Mouse (Mus musculus) forebrain, embryonic 14.5 days (tissue): Measurements from ENCODE around the gene Abr. TPM values are rescaled to one million over a fixed set of nuclear protein-coding genes. Genes with fewer than 3 reads are reported as not detected.

Experiments
- ATAC-seq: fragments of 200-750 bp; cut with Nextera tagmentation; 2 replicates; pipeline ENCODE4 v1.8.0; 2017; ENCODE audit warnings: mild to moderate bottlenecking, moderate library complexity
- DNase-seq: peaks from one replicate; pipeline ENCODE4 v3.0.0-alpha.2; 2015; ENCODE audit warnings: low spot score
- H3K27ac ChIP-seq: fragments of 300-500 bp; sonication (generic); 2 replicates; pipeline ENCODE4 v1.5.1; 2014; ENCODE audit warnings: low read depth, mild to moderate bottlenecking, control low read depth, low read length, moderate library complexity
- H3K27me3 ChIP-seq: fragments of 300-500 bp; sonication (generic); replicated peaks from 2 replicates; pipeline ENCODE4 v1.6.1; 2014; ENCODE audit warnings: low read length, control low read depth, mixed read lengths; ENCODE audit not compliant: control insufficient read depth, insufficient read depth
- H3K36me3 ChIP-seq: fragments of 300-500 bp; sonication (generic); 2 replicates; pipeline ENCODE4 v1.6.1; 2014; ENCODE audit warnings: low read length, control low read depth; ENCODE audit not compliant: control insufficient read depth, insufficient read depth
- H3K4me1 ChIP-seq: fragments of 300-500 bp; sonication (generic); 2 replicates; pipeline ENCODE4 v1.6.1; 2014; ENCODE audit warnings: antibody characterized with exemption, low read length, control low read depth; ENCODE audit not compliant: control insufficient read depth, insufficient read depth
- H3K4me2 ChIP-seq: fragments of 300-500 bp; sonication (generic); 2 replicates; pipeline ENCODE4 v1.6.1; 2014; ENCODE audit warnings: mild to moderate bottlenecking, control low read depth, low read length
- H3K4me3 ChIP-seq: fragments of 300-500 bp; sonication (generic); 2 replicates; pipeline ENCODE4 v1.5.1; 2014; ENCODE audit warnings: low read depth, low read length, control low read depth
- H3K9ac ChIP-seq: fragments of 300-500 bp; sonication (generic); 2 replicates; pipeline ENCODE4 v1.6.1; 2014; ENCODE audit warnings: mild to moderate bottlenecking, low read length, control low read depth, moderate library complexity
- H3K9me3 ChIP-seq: fragments of 300-500 bp; sonication (generic); replicated peaks from 2 replicates; pipeline ENCODE4 v1.6.1; 2016; ENCODE audit warnings: low read length, control low read depth, mixed read lengths; ENCODE audit not compliant: control insufficient read depth
- WGBS: fragments of 180-500 bp; shearing (Covaris S2); extraction: QIAGEN DNeasy Blood & Tissue Kit; methylation state at CpG from one replicate; pipeline ENCODE4 v1.1.7; 2014; 5-methylcytosine and 5-hydroxymethylcytosine counted together
- polyA plus RNA-seq: library from polyadenylated mRNA; unstranded; fragments of >200 nt; fragmentation: Nextera tagmentation; extraction: Ambion mirVana; gene quantifications from 2 replicates; pipeline ENCODE4 v1.2.1, GENCODE M21; 2014

The Abr gene
- polyA plus RNA-seq, 1 experiment from 2014 or later = 88.8 TPM

- ATAC-seq = no peak
Measured at GRCm38 (mm10) chr11:76650862-76651560, 28.9 kb upstream of the Abr start.

GRCm38 (mm10) chr11:76647500-76647899 is 25.4 kb upstream of the Abr start:
- WGBS = 6% methylated on average over 9 of the region's 9 CpGs
- H3K27ac ChIP-seq = peak overlapping the region; percentile 72
- H3K36me3 ChIP-seq = no peaks in the 10 kb centered on the region
- peaks cover 15% of the 10 kb centered on the region for H3K4me1 ChIP-seq
- ATAC-seq = peak; percentile 52
- peaks cover 18% of the 10 kb centered on the region; the same call in 1 of the 2 replicates for H3K27me3 ChIP-seq
- H3K9me3 ChIP-seq = no peaks in the 10 kb centered on the region
- no peak overlapping the region for H3K9ac ChIP-seq
- no peak overlapping the region for H3K4me3 ChIP-seq
- DNase-seq = peak; percentile 85
- peak overlapping the region; percentile 42 for H3K4me2 ChIP-seq

More at GRCm38 (mm10) chr11:76650862-76651560, 28.9 kb upstream of the Abr start:
- DNase-seq = no peak
- Histone ChIP-seq H3K4me1 (peaks cover 9% of the 10 kb centered on the region), H3K4me2 (no peak overlapping the region), H3K27ac (no peak overlapping the region), H3K4me3 (no peak overlapping the region), H3K9me3 (no peaks in the 10 kb centered on the region), H3K27me3 (peaks cover 6% of the 10 kb centered on the region; the same call in 1 of the 2 replicates), H3K36me3 (no peaks in the 10 kb centered on the region), H3K9ac (no peak overlapping the region)
- 61% methylated on average over 14 of the region's 14 CpGs for WGBS

GRCm38 (mm10) chr11:76647062-76647461 is 24.9 kb upstream of the Abr start:
- ATAC-seq (peak; percentile 82), DNase-seq (peak; percentile 93)
- H3K4me2 ChIP-seq = peak overlapping the region; percentile 42
- under 1% methylated on average over 7 of the region's 7 CpGs for WGBS
- peaks cover 15% of the 10 kb centered on the region for H3K4me1 ChIP-seq
- no peaks in the 10 kb centered on the region for H3K36me3 ChIP-seq
- no peak overlapping the region for H3K9ac ChIP-seq
- no peaks in the 10 kb centered on the region for H3K9me3 ChIP-seq
- peaks cover 18% of the 10 kb centered on the region; the same call in 1 of the 2 replicates for H3K27me3 ChIP-seq
- no peak overlapping the region for H3K4me3 ChIP-seq
- H3K27ac ChIP-seq = peak overlapping the region; percentile 72

- DNase-seq (peak; percentile 92), ATAC-seq (peak; percentile 78)
- H3K4me3 ChIP-seq = peak overlapping the region; percentile 5; the same call in 1 of the 2 replicates
- peak overlapping the region; percentile 5; the same call in 1 of the 2 replicates for H3K9ac ChIP-seq
- H3K36me3 ChIP-seq = no peaks in the 10 kb centered on the region
- no peak overlapping the region for H3K27ac ChIP-seq
- H3K9me3 ChIP-seq = no peaks in the 10 kb centered on the region
- peaks cover 15% of the 10 kb centered on the region for H3K4me1 ChIP-seq
- peaks cover 15% of the 10 kb centered on the region; the same call in 1 of the 2 replicates for H3K27me3 ChIP-seq
- peak overlapping the region; percentile 42 for H3K4me2 ChIP-seq
- under 1% methylated on average over 19 of the region's 19 CpGs for WGBS
Measured at GRCm38 (mm10) chr11:76645955-76646354, 23.8 kb upstream of the Abr start.

- Histone ChIP-seq H3K9me3 (no peaks in the 10 kb centered on the region), H3K27me3 (peaks cover 13% of the 10 kb centered on the region; the same call in 1 of the 2 replicates), H3K4me2 (no peak overlapping the region), H3K27ac (peak overlapping the region; percentile 54; the same call in 1 of the 2 replicates), H3K4me1 (peaks cover 15% of the 10 kb centered on the region), H3K9ac (no peak overlapping the region), H3K36me3 (no peaks in the 10 kb centered on the region), H3K4me3 (no peak overlapping the region)
- WGBS = 77% methylated on average over 9 of the region's 9 CpGs
- ATAC-seq (no peak), DNase-seq (no peak)
Measured at GRCm38 (mm10) chr11:76645036-76645435, 22.9 kb upstream of the Abr start.

- no peak for ATAC-seq
- Histone ChIP-seq H3K27me3 (0 out of 2 replicates have a peak, but pooled peaks cover 11% of the 10 kb centered on the region), H3K27ac (0 out of 2 replicates have a peak overlapping the region, but pooled peaks have one; percentile 54)
Measured at GRCm38 (mm10) chr11:76644257-76644656, 22.1 kb upstream of the Abr start.

GRCm38 (mm10) chr11:76640231-76640630 is 18.1 kb upstream of the Abr start:
- Histone ChIP-seq H3K9ac (no peak overlapping the region), H3K4me3 (no peak overlapping the region), H3K36me3 (no peaks in the 10 kb centered on the region), H3K4me1 (peaks cover 2% of the 10 kb centered on the region; the same call in 1 of the 2 replicates), H3K27me3 (0 out of 2 replicates have a peak, but pooled peaks cover 11% of the 10 kb centered on the region), H3K9me3 (no peaks in the 10 kb centered on the region), H3K4me2 (no peak overlapping the region), H3K27ac (peak overlapping the region; percentile 82; the same call in 1 of the 2 replicates)
- 70% methylated on average over 4 of the region's 4 CpGs for WGBS
- no peak for DNase-seq
- ATAC-seq = no peak

More at GRCm38 (mm10) chr11:76644257-76644656, 22.1 kb upstream of the Abr start:
- H3K9ac ChIP-seq = no peak overlapping the region
- peaks cover 15% of the 10 kb centered on the region for H3K4me1 ChIP-seq
- no peak overlapping the region for H3K4me3 ChIP-seq
- peak; percentile 16 for DNase-seq
- H3K4me2 ChIP-seq = no peak overlapping the region
- no peaks in the 10 kb centered on the region for H3K9me3 ChIP-seq
- WGBS = 25% methylated on average over 6 of the region's 6 CpGs
- H3K36me3 ChIP-seq = no peaks in the 10 kb centered on the region

- H3K9ac ChIP-seq = no peak overlapping the region
- 0 out of 2 replicates have a peak, but pooled peaks cover 5% of the 10 kb centered on the region for H3K27me3 ChIP-seq
- 66% methylated on average over 17 of the region's 17 CpGs for WGBS
- H3K4me1 ChIP-seq = no peaks in the 10 kb centered on the region; the same call in 1 of the 2 replicates
- H3K36me3 ChIP-seq = no peaks in the 10 kb centered on the region
- peak; percentile 84 for DNase-seq
- H3K9me3 ChIP-seq = no peaks in the 10 kb centered on the region
- no peak overlapping the region for H3K4me3 ChIP-seq
- H3K4me2 ChIP-seq = no peak overlapping the region
- H3K27ac ChIP-seq = peak overlapping the region; percentile 82
- peak; percentile 90 for ATAC-seq
Measured at GRCm38 (mm10) chr11:76639269-76639985, 17.3 kb upstream of the Abr start.
